Mouse (Mus musculus) right cerebral cortex, postnatal 25 days (tissue): ENCODE measurements around the gene Tmprss7.

Source experiments
- DNase-seq: peaks from one replicate; pipeline ENCODE4 v3.0.0; 2022

The Tmprss7 gene

GRCm38 (mm10) chr16:45693558-45693957 lies at the start of gene Tmprss7:
Gene Tmprss7, minus strand, starts transcription at chr16:45693658.
- DNase-seq, result no peak

GRCm38 (mm10) chr16:45742615-45743476 lies 49.4 kb upstream of the Tmprss7 start, which contains the start of gene Abhd10:
Gene Abhd10, minus strand, starts transcription at chr16:45742955.
- peak; percentile 93 for DNase-seq

- no peak for DNase-seq
Observed at GRCm38 (mm10) chr16:45737880-45738279, 44.4 kb upstream of the Tmprss7 start.

GRCm38 (mm10) chr16:45736724-45737123 lies 43.3 kb upstream of the Tmprss7 start:
- DNase-seq, result no peak

GRCm38 (mm10) chr16:45729163-45729562 lies 35.7 kb upstream of the Tmprss7 start:
- no peak for DNase-seq

- DNase-seq, result no peak
Observed at GRCm38 (mm10) chr16:45724742-45725102, 31.3 kb upstream of the Tmprss7 start.

- peak; percentile 84 for DNase-seq
Observed at GRCm38 (mm10) chr16:45724061-45724741, 30.7 kb upstream of the Tmprss7 start, which contains the start of gene Tagln3. Gene Tagln3, minus strand, starts transcription at chr16:45724608.

GRCm38 (mm10) chr16:45723172-45723901 lies 29.9 kb upstream of the Tmprss7 start:
- DNase-seq, result peak; percentile 38

GRCm38 (mm10) chr16:45722460-45722951 lies 29.0 kb upstream of the Tmprss7 start:
- no peak for DNase-seq

- no peak for DNase-seq
Observed at GRCm38 (mm10) chr16:45720022-45720630, 26.7 kb upstream of the Tmprss7 start.

- no peak for DNase-seq
Observed at GRCm38 (mm10) chr16:45718296-45718695, 24.8 kb upstream of the Tmprss7 start.

GRCm38 (mm10) chr16:45714489-45715150 lies 21.2 kb upstream of the Tmprss7 start:
- no peak for DNase-seq

GRCm38 (mm10) chr16:45713878-45714277 lies 20.4 kb upstream of the Tmprss7 start:
- no peak for DNase-seq

- DNase-seq, result no peak
Observed at GRCm38 (mm10) chr16:45713261-45713660, 19.8 kb upstream of the Tmprss7 start.

- no peak for DNase-seq
Observed at GRCm38 (mm10) chr16:45711263-45711662, 17.8 kb upstream of the Tmprss7 start.

- DNase-seq, result no peak
Observed at GRCm38 (mm10) chr16:45699301-45699700, 5.8 kb upstream of the Tmprss7 start.

- no peak for DNase-seq
Observed at GRCm38 (mm10) chr16:45697996-45698395, 4.5 kb upstream of the Tmprss7 start.

GRCm38 (mm10) chr16:45695445-45696160 lies 2.1 kb upstream of the Tmprss7 start:
- no peak for DNase-seq

GRCm38 (mm10) chr16:45692851-45693250 lies 607 bp downstream of the Tmprss7 start:
- no peak for DNase-seq

GRCm38 (mm10) chr16:45690178-45690577 lies 3.3 kb downstream of the Tmprss7 start:
- no peak for DNase-seq

GRCm38 (mm10) chr16:45686833-45687232 lies 6.6 kb downstream of the Tmprss7 start:
- no peak for DNase-seq
